Mouse (Mus musculus) macrophage (primary cell): ENCODE results near the gene Enho. TPM values are rescaled to one million over a fixed set of nuclear protein-coding genes. Genes with fewer than 3 reads are reported as not detected.

ENCODE experiments used
- H3K27ac ChIP-seq: fragments of 350-480 bp; formaldehyde crosslinking; 2 replicates; pipeline ENCODE4 v1.9.0; 2021
- H3K36me3 ChIP-seq: fragments of 350-480 bp; formaldehyde crosslinking; 2 replicates; pipeline ENCODE4 v1.9.0; 2021; ENCODE audit errors: inconsistent target
- H3K4me3 ChIP-seq: fragments of 350-480 bp; formaldehyde crosslinking; 2 replicates; pipeline ENCODE4 v1.9.0; 2021; ENCODE audit errors: inconsistent target
- H3K79me2 ChIP-seq: fragments of 350-480 bp; formaldehyde crosslinking; 2 replicates; pipeline ENCODE4 v1.9.0; 2021; ENCODE audit errors: inconsistent target
- WGBS: methylation state at CpG from one replicate; pipeline ENCODE4 v1.1.7; 2026; ENCODE audit warnings: inconsistent platforms; ENCODE audit not compliant: missing documents; 5-methylcytosine and 5-hydroxymethylcytosine counted together
- polyA plus RNA-seq: library from polyadenylated mRNA; stranded (reverse); fragments of 250-400 nt; gene quantifications from 3 replicates; pipeline ENCODE4 v1.2.4, GENCODE M21; 2018; ENCODE audit warnings: inconsistent platforms

Enho gene
- polyA plus RNA-seq, 1 experiment from 2014 or later = 1.2 TPM

- H3K27ac ChIP-seq = no peak overlapping the region
- WGBS = 75% methylated on average over 8 of the region's 8 CpGs
- no peak overlapping the region for H3K4me3 ChIP-seq
- H3K36me3 ChIP-seq = no peaks in the 10 kb centered on the region
- H3K79me2 ChIP-seq = no peaks in the 10 kb centered on the region
Measured at GRCm38 (mm10) chr4:41672522-41672963, 32.4 kb upstream of the Enho start.

- no peaks in the 10 kb centered on the region for H3K79me2 ChIP-seq
- 68% methylated on average over 3 of the region's 8 CpGs for WGBS
- no peak overlapping the region for H3K4me3 ChIP-seq
- H3K36me3 ChIP-seq = no peaks in the 10 kb centered on the region
- no peak overlapping the region for H3K27ac ChIP-seq
Measured at GRCm38 (mm10) chr4:41671963-41672480, 31.9 kb upstream of the Enho start.

GRCm38 (mm10) chr4:41671500-41671899 lies 31.4 kb upstream of the Enho start:
- Histone ChIP-seq H3K36me3 (no peaks in the 10 kb centered on the region), H3K27ac (no peak overlapping the region), H3K4me3 (no peak overlapping the region), H3K79me2 (no peaks in the 10 kb centered on the region)
- WGBS = 21% methylated on average over 5 of the region's 5 CpGs

GRCm38 (mm10) chr4:41670836-41671235 lies 30.7 kb upstream of the Enho start:
- no peak overlapping the region for H3K27ac ChIP-seq
- H3K36me3 ChIP-seq = no peaks in the 10 kb centered on the region
- H3K79me2 ChIP-seq = no peaks in the 10 kb centered on the region
- no peak overlapping the region for H3K4me3 ChIP-seq
- WGBS = 92% methylated on average over 17 of the region's 18 CpGs

GRCm38 (mm10) chr4:41666646-41667045 lies 26.5 kb upstream of the Enho start:
- no peaks in the 10 kb centered on the region for H3K36me3 ChIP-seq
- H3K4me3 ChIP-seq = no peak overlapping the region
- no peak overlapping the region for H3K27ac ChIP-seq
- WGBS = 91% methylated on average over 11 of the region's 11 CpGs
- no peaks in the 10 kb centered on the region for H3K79me2 ChIP-seq

- Histone ChIP-seq H3K27ac (no peak overlapping the region), H3K4me3 (no peak overlapping the region), H3K79me2 (no peaks in the 10 kb centered on the region), H3K36me3 (no peaks in the 10 kb centered on the region)
- WGBS = 11% methylated on average over 7 of the region's 8 CpGs
Measured at GRCm38 (mm10) chr4:41665009-41665675, 25.0 kb upstream of the Enho start.

- Histone ChIP-seq H3K79me2 (no peaks in the 10 kb centered on the region), H3K4me3 (no peak overlapping the region), H3K36me3 (no peaks in the 10 kb centered on the region), H3K27ac (no peak overlapping the region)
- WGBS = 40% methylated on average over 7 of the region's 7 CpGs
Measured at GRCm38 (mm10) chr4:41664533-41664932, 24.4 kb upstream of the Enho start.

GRCm38 (mm10) chr4:41663614-41664013 lies 23.5 kb upstream of the Enho start:
- Histone ChIP-seq H3K79me2 (no peaks in the 10 kb centered on the region), H3K4me3 (no peak overlapping the region), H3K27ac (no peak overlapping the region), H3K36me3 (no peaks in the 10 kb centered on the region)
- WGBS = 53% methylated on average over 9 of the region's 9 CpGs

- no peaks in the 10 kb centered on the region for H3K36me3 ChIP-seq
- H3K79me2 ChIP-seq = no peaks in the 10 kb centered on the region
- no peak overlapping the region for H3K27ac ChIP-seq
- no peak overlapping the region for H3K4me3 ChIP-seq
- 85% methylated on average over 11 of the region's 11 CpGs for WGBS
Measured at GRCm38 (mm10) chr4:41662723-41663122, 22.6 kb upstream of the Enho start.

- WGBS = 80% methylated on average over 11 of the region's 11 CpGs
- no peaks in the 10 kb centered on the region for H3K36me3 ChIP-seq
- no peak overlapping the region for H3K27ac ChIP-seq
- no peaks in the 10 kb centered on the region for H3K79me2 ChIP-seq
- H3K4me3 ChIP-seq = no peak overlapping the region
Measured at GRCm38 (mm10) chr4:41660851-41661430, 20.8 kb upstream of the Enho start.

GRCm38 (mm10) chr4:41659556-41659955 lies 19.4 kb upstream of the Enho start:
- H3K36me3 ChIP-seq = no peaks in the 10 kb centered on the region
- H3K79me2 ChIP-seq = no peaks in the 10 kb centered on the region
- no peak overlapping the region for H3K27ac ChIP-seq
- 84% methylated on average over 12 of the region's 13 CpGs for WGBS
- no peak overlapping the region for H3K4me3 ChIP-seq

- no peaks in the 10 kb centered on the region for H3K36me3 ChIP-seq
- 38% methylated on average over 25 of the region's 25 CpGs for WGBS
- H3K27ac ChIP-seq = no peak overlapping the region
- H3K79me2 ChIP-seq = no peaks in the 10 kb centered on the region
- H3K4me3 ChIP-seq = no peak overlapping the region
Measured at GRCm38 (mm10) chr4:41658566-41659384, 18.7 kb upstream of the Enho start.

- WGBS = 80% methylated on average over 2 of the region's 2 CpGs
Measured at GRCm38 (mm10) chr4:41655525-41655924, 15.4 kb upstream of the Enho start.

GRCm38 (mm10) chr4:41654217-41654616 lies 14.1 kb upstream of the Enho start:
- no peak overlapping the region for H3K4me3 ChIP-seq
- H3K79me2 ChIP-seq = no peaks in the 10 kb centered on the region
- H3K27ac ChIP-seq = no peak overlapping the region
- H3K36me3 ChIP-seq = no peaks in the 10 kb centered on the region
- 51% methylated on average over 7 of the region's 7 CpGs for WGBS

More at GRCm38 (mm10) chr4:41655525-41655924, 15.4 kb upstream of the Enho start:
- Histone ChIP-seq H3K27ac (no peak overlapping the region), H3K79me2 (no peaks in the 10 kb centered on the region), H3K36me3 (no peaks in the 10 kb centered on the region), H3K4me3 (no peak overlapping the region)

GRCm38 (mm10) chr4:41653730-41654129 lies 13.6 kb upstream of the Enho start:
- WGBS = 82% methylated on average over 6 of the region's 6 CpGs
- H3K36me3 ChIP-seq = no peaks in the 10 kb centered on the region
- no peak overlapping the region for H3K4me3 ChIP-seq
- no peaks in the 10 kb centered on the region for H3K79me2 ChIP-seq
- no peak overlapping the region for H3K27ac ChIP-seq
